Mouse (Mus musculus) small intestine, adult 2 months (tissue): Measurements from ENCODE around the gene Spry2. TPM values are rescaled to one million over a fixed set of nuclear protein-coding genes. Genes with fewer than 3 reads are reported as not detected.

ENCODE experiments used
- H3K27ac ChIP-seq: fragments of 200-500 bp; 2 replicates; pipeline ENCODE4 v1.5.1; 2012; ENCODE audit warnings: low read depth, low read length, control low read depth, inconsistent platforms; ENCODE audit not compliant: insufficient read depth
- H3K27me3 ChIP-seq: fragments of 200-500 bp; 2 replicates; pipeline ENCODE4 v1.6.1; 2012; ENCODE audit warnings: mild to moderate bottlenecking, moderate library complexity, low read length, inconsistent platforms; ENCODE audit not compliant: control insufficient read depth, insufficient read depth
- H3K36me3 ChIP-seq: fragments of 200-500 bp; 2 replicates; pipeline ENCODE4 v1.6.1; 2012; ENCODE audit warnings: mild to moderate bottlenecking, low read length, control low read depth, inconsistent platforms; ENCODE audit not compliant: control insufficient read depth, insufficient read depth
- H3K4me1 ChIP-seq: fragments of 200-500 bp; 2 replicates; pipeline ENCODE4 v1.6.1; 2012; ENCODE audit warnings: low read length, inconsistent platforms, mixed read lengths; ENCODE audit not compliant: control insufficient read depth, insufficient read depth, insufficient read length
- H3K4me3 ChIP-seq: fragments of 200-500 bp; 2 replicates; pipeline ENCODE4 v1.5.1; 2012; ENCODE audit warnings: low read depth, mild to moderate bottlenecking, control low read depth, inconsistent platforms, low read length, moderate library complexity
- CTCF ChIP-seq: fragments of 200-500 bp; IDR thresholded peaks from 2 replicates; pipeline ENCODE4 v1.5.1; 2012; ENCODE audit warnings: low read depth, mild to moderate bottlenecking, control low read depth, inconsistent platforms, low read length, moderate library complexity, mixed read lengths; ENCODE audit not compliant: insufficient replicate concordance, insufficient read length; ENCODE audit errors: extremely low read depth
- POLR2A ChIP-seq: fragments of 200-500 bp; IDR thresholded peaks from 2 replicates; pipeline ENCODE4 v1.6.1; 2012; ENCODE audit warnings: low read depth, mild to moderate bottlenecking, control low read depth, inconsistent platforms, low read length, moderate library complexity
- WGBS: fragments of 180-500 bp; shearing (Covaris S2); methylation state at CpG from one replicate; pipeline ENCODE4 v1.1.7; 2018; 5-methylcytosine and 5-hydroxymethylcytosine counted together
- polyA plus RNA-seq: library from polyadenylated mRNA; depleted of rRNA; stranded (reverse); fragments of >200 nt; gene quantifications from 2 replicates; pipeline ENCODE4 v1.2.3, GENCODE M21; 2012; rRNA removed

Gene Spry2
- polyA plus RNA-seq, 1 experiment, result 11.6 TPM

DNA sequence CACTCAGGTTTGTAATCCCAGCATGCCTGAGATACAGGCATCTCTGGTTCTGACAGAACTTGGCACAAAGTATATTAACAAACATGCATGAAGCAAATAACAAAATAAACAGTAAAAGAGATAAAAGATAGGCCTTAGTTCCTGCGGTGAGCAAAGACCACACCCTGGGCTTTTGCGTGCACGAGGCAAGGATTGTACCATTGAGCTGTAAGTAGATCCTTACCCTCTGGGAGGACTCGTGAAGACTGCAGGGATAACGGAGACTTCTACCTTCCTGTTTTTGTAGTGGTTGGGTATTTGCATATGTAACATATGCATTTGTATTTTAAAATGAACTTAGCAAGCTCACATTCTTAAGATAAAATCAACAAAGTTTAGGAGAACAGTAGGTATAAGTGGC, 37.7 kb downstream of the Spry2 start:
- no peaks in the 10 kb centered on the region for H3K36me3 ChIP-seq
- no peak for TF ChIP-seq POLR2A
- no peak for TF ChIP-seq CTCF
- no peak overlapping the region for H3K27ac ChIP-seq
- H3K27me3 ChIP-seq, result no peaks in the 10 kb centered on the region
- H3K4me1 ChIP-seq, result peaks cover 11% of the 10 kb centered on the region
- no peak overlapping the region for H3K4me3 ChIP-seq
- 44% methylated on average over 5 of the region's 5 CpGs for WGBS

DNA sequence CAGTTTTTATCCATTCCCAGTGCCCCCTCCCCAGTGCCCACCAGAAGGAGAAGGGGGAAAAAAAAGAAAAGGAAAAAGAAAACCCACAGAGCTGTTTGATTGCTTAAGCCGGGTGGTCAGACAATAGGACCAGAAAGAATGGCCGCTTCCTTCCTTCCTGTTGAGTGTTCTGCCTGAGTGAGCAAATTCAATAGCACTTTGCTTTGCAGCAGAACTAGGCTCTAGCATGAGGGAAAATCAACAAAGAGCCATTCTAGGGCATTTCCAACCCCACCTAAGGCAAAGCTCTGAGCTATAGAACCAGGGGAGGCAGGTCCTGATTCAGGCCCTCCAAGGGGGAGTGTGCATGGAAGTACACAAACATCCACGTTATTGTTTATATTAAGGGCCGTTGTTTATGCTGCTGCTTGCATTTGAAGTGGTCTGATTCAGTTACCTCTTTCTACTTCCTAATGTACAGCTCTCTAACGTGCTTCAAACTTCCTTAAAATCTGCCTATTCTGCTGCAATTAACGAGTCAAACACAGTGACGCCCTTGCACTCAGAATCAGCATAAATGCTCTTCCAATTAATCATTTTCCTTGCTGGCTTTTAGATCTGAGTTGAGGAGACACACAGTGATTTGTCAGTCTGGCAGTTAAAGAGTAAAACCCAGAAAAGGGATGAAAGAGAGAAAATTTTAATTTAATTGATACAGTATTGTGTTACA, 45.1 kb downstream of the Spry2 start:
- 56% methylated on average over 7 of the region's 7 CpGs for WGBS
- no peaks in the 10 kb centered on the region for H3K4me1 ChIP-seq
- H3K27me3 ChIP-seq, result no peaks in the 10 kb centered on the region
- TF ChIP-seq POLR2A, result no peak
- no peak for TF ChIP-seq CTCF
- no peak overlapping the region for H3K27ac ChIP-seq
- H3K4me3 ChIP-seq, result no peak overlapping the region
- no peaks in the 10 kb centered on the region for H3K36me3 ChIP-seq

Other genes starting within 250 kb of the Spry2 start
- not detected in 2 replicates for gene Trim52, start 209.4 kb upstream of the Spry2 start, polyA plus RNA-seq